Comparison of ENCODE assay signal across 15 mouse cellular contexts in genomic region chr10:41007866-41008265, GRCm38 (mm10).
"Had no signal": no experiment of that assay in that cellular context is flagged by ENCODE, and none has a peak within 500 bp of the region (broad histone marks: within the 10 kb centered on the region; RNA-seq: fewer than 3 reads in every experiment).

No protein-coding gene starts in this region.

- H3K27me3 ChIP-seq: kidney, embryonic 15.5 days; limb, embryonic 12.5 days; lung, embryonic 15.5 days; neural tube, embryonic 15.5 days had no signal

- H3K4me1 ChIP-seq: kidney, embryonic 15.5 days; limb, embryonic 12.5 days; lung, embryonic 15.5 days; neural tube, embryonic 15.5 days had no signal

- H3K27ac ChIP-seq: kidney, embryonic 15.5 days; limb, embryonic 12.5 days; lung, embryonic 15.5 days; neural tube, embryonic 15.5 days had no signal

- H3K4me3 ChIP-seq: kidney, embryonic 15.5 days; limb, embryonic 12.5 days; lung, embryonic 15.5 days; myocyte; neural tube, embryonic 15.5 days had no signal

- DNase-seq: kidney, adult 2 months; kidney, postnatal 14 days; layer of hippocampus, adult 9-11 months; layer of hippocampus, postnatal 36 days; lung, postnatal 14 days; midbrain, embryonic 14.5 days; right cerebral cortex, adult 18-20 months; thymus, adult 18-20 months; thymus, postnatal 14 days had no signal

- H3K9ac ChIP-seq: kidney, embryonic 15.5 days; limb, embryonic 12.5 days; lung, embryonic 15.5 days; neural tube, embryonic 15.5 days had no signal

- H3K36me3 ChIP-seq: kidney, embryonic 15.5 days; limb, embryonic 12.5 days; lung, embryonic 15.5 days; neural tube, embryonic 15.5 days had no signal

- ATAC-seq: intestine, embryonic 16.5 days had no signal

- H3K9me3 ChIP-seq: kidney, embryonic 15.5 days; limb, embryonic 12.5 days; lung, embryonic 15.5 days; neural tube, embryonic 15.5 days had no signal

- H3K4me2 ChIP-seq: kidney, embryonic 15.5 days; limb, embryonic 12.5 days; lung, embryonic 15.5 days; neural tube, embryonic 15.5 days had no signal
